Mouse (Mus musculus) small intestine, adult 10 weeks (tissue): ENCODE measurements around the gene AC124108.1. TPM values are rescaled to one million over a fixed set of nuclear protein-coding genes. Genes with fewer than 3 reads are reported as not detected.

Experiments used
- polyA plus RNA-seq: library from polyadenylated mRNA; stranded (reverse); fragments of 350-450 nt; fragmentation: Illumina TruSeq; extraction: RNeasy Lipid Tissue Mini Kit (QIAGEN cat#74804); gene quantifications from one replicate; pipeline ENCODE4 v1.2.3, GENCODE M21; 2014; ENCODE audit warnings: low replicate concordance

Gene AC124108.1
- not detected for polyA plus RNA-seq

DNA sequence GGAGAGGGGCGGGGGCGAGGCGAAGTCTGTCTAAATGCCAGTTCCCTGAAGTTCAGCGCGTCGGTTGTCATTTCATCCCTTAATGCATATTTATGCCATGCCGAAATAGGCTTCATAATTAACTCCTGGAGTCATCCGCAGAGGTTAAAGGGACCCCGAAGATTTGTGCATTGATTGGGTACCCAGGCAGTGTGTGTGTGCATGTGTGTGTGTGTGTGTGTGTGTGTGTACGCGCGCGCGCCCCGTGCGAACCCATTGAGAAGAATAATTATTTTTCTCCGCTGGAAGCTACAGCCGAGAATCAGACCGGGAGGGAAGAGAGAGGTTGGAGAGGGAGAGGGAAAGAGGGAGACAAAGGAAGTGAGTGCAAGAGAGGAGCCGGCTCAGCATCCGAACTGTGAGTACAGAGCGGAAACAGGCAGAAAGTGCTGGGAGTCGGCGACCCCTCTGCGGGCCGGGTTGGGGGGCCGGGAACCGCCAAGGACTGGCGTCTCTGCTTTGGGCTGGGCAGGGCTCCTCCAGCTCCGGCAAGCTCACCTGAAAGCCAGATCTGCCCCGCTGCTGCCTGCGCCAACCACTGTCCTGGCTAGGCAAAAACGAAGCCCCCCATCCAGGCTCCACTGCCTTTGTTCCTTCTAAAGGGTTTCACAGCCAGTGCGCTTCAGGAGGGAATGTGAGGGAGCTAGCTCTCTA is at the start of gene AC124108.1, which contains the start of gene Lemd1:
AC124108.1 (plus strand) TSS at position 365 of the 693 bp plus-strand sequence.
Lemd1 (plus strand) TSS at position 339 of the 693 bp plus-strand sequence.

GRCm38 (mm10) chr1:132229667-132230066 is 38.4 kb downstream of the AC124108.1 start, which contains the start of gene Gm10188:
Gene Gm10188, minus strand, starts transcription at chr1:132229767.

Other genes starting within 250 kb of the AC124108.1 start
- not detected for gene Slc45a3, start 228.5 kb upstream of the AC124108.1 start, polyA plus RNA-seq
- 36.5 TPM for gene Elk4, start 183.8 kb upstream of the AC124108.1 start, polyA plus RNA-seq
- gene Mfsd4a, start 123.4 kb upstream of the AC124108.1 start, polyA plus RNA-seq = 15.8 TPM
- 3.0 TPM for gene Cdk18, start 51.8 kb upstream of the AC124108.1 start, polyA plus RNA-seq
- gene Lemd1, start within 50 bp of the AC124108.1 start, polyA plus RNA-seq = not detected
- not detected for gene Gm10188, start 38.3 kb downstream of the AC124108.1 start, polyA plus RNA-seq
- gene Klhdc8a, start 107.2 kb downstream of the AC124108.1 start, polyA plus RNA-seq = 0.11 TPM
- gene Nuak2, start 124.7 kb downstream of the AC124108.1 start, polyA plus RNA-seq = 28.3 TPM
- gene Tmcc2, start 199.8 kb downstream of the AC124108.1 start, polyA plus RNA-seq = 0.37 TPM
- 7.6 TPM for gene Dstyk, start 226.1 kb downstream of the AC124108.1 start, polyA plus RNA-seq